Mouse (Mus musculus) urinary bladder, adult 18-20 months (tissue): ENCODE results near the gene Hist1h2bc.
A peak's percentile ranks its signal among the peaks of the same experiment; 100 is the strongest.
"Not testable (repeated sequence)": the region's sequence is repeated elsewhere in the genome, so short reads cannot be mapped to it uniquely, and the experiment has no call there.

Experiments used
- DNase-seq, 2 experiments: peaks; one replicate each; pipeline ENCODE4 v3.0.0; 2022; ENCODE audit warnings: low spot score in 2 of 2, mixed read lengths in 2 of 2

Hist1h2bc gene

GRCm38 (mm10) chr13:23699767-23700166 lies 15.8 kb downstream of the Hist1h2bc start:
- no peak for DNase-seq

DNA sequence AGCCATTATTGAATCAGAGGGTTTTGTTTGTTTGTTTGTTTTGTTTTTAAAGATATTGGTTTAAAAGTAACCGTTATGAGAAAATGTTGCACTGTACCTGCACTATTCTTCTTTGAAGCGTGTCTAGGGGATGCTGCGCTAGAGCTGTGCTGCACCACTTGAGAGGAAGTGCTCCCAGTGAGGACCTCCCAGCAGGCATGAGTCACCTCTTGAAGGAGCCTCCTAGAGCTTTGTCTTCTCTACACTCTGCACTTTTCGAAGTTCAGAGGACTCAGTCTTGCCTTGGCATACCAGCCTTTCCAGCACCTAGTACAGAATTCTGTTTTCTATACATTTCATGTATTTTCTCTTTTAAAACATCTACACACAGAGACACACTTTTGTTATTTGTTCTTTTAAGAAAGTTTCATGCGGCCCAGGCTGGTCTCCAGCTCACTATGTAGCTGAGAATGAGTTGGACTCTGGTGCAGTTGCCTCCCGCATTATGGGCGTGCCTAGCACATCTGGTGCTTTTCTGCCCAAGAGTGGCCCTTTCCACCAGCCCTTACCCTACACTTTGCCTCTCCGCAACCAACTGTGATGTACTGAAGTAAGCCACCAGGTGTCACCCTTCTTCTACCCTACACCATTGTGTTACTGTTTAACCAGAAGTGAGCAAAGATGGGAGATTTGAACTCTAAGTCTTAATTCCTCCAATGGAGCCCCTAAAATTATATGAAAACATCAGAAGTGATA lies 17.0 kb downstream of the Hist1h2bc start:
- peak; percentile 37 to 49 for DNase-seq

DNA sequence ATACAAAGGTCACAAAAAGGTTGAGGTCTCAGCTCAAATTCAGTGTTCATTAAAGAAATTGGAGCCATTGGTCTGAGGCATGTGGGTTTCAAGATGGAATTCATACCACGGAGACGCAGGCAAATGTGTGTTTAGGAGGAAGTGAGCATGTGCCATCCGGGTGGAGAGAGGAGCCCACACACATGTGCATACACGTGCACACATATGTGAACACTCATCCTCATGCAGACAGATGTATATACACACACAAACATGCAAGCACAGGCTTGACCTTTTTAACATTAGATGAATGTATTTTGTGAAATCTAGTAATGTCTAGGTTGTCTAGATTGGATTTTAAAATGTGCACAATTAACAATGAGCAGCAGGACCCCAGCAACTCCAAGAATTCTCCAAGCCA lies 18.2 kb downstream of the Hist1h2bc start:
- DNase-seq: no peak

GRCm38 (mm10) chr13:23702801-23703200 lies 18.8 kb downstream of the Hist1h2bc start:
- not testable (repeated sequence) for DNase-seq

- no peak for DNase-seq
Measured at GRCm38 (mm10) chr13:23705751-23706356, 21.9 kb downstream of the Hist1h2bc start.

- DNase-seq: no peak
Measured at GRCm38 (mm10) chr13:23706771-23707170, 22.8 kb downstream of the Hist1h2bc start.

- DNase-seq: no peak
Measured at GRCm38 (mm10) chr13:23708041-23708440, 24.0 kb downstream of the Hist1h2bc start.

GRCm38 (mm10) chr13:23708654-23709053 lies 24.7 kb downstream of the Hist1h2bc start:
- no peak for DNase-seq

GRCm38 (mm10) chr13:23709714-23710373 lies 25.8 kb downstream of the Hist1h2bc start:
- DNase-seq: no peak

- peak in 1 of 2 experiments; percentile 44 for DNase-seq
Measured at GRCm38 (mm10) chr13:23710374-23711089, 26.5 kb downstream of the Hist1h2bc start, which contains the start of gene Hfe. Hfe (minus strand) TSS chr13:23710854.

DNA sequence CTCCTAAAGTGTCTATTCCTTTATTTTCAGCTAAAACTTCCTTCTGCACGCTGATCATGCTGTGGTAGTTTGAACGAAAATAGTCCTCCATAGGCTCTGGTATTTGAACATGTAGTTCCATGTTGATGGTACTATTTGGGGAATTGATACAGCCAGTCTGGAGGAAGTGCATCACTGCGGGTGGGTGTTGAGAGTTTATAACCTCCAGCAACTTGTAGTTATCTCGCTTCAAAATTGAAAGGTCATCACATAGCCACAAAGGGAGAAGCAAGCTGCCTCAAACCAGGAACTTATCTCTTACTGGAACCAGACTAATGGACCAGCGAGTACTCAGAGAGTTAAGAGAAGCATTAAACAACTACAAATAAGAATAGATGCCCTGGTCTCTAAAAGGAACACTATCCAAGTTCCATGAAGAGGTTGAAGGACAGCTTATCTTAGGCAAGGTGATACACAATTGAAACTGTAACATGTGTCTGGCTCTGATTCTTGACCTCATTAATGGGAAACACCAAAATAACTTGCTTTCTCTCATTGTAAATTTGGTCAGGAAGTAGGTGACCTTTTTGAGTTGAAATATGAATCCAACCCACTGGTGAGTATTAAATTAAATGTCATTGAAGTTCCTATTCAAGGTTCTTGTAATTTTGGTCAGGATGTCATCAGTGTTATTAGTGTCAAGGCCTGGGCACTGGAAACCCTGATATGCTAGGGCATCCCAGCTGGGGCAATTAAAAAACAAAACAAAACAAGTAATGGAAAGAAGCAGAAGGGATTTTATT lies 32.5 kb downstream of the Hist1h2bc start:
- DNase-seq: no peak

DNA sequence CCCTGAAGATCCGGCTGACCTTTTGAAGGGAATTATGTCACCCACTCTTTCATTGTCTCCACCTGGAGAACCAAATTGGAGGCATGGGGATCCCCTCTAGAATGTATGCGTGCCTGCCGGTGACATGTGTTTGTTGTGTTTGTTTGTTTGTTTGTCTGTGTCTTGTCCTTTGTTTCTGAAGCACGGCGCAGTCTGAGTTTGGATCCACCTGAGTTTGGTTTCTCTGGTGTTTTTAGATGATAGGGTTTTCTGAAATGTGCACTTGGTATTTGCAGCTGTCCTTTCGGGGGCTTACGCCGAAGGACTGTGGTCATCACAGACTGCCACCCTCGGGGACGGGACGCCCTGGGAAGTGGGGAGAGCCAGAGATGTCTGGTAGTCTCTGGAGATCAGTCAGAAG lies 33.2 kb downstream of the Hist1h2bc start:
- DNase-seq: no peak

- not testable (repeated sequence) for DNase-seq
Measured at GRCm38 (mm10) chr13:23717593-23718245, 33.7 kb downstream of the Hist1h2bc start.

DNA sequence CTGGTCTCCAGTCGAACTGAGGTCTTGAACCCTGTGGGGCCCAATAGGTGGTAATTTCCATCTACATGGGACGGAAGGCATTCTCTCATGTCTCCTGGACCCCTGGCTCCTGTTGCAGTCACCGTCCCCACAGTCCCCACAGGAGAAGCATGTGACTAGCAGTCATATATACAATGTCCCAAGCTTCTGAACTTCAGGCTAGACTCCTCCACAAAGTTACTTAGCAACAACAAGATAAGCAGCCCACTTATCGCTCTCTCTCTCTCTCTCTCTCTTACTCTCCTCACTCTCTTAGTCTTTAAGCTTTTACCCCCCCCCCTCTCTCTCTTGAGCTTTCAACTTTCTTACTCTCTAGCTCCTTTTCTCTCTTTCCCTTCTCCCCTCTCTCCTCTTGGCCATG lies 40.2 kb downstream of the Hist1h2bc start:
- no peak for DNase-seq

DNA sequence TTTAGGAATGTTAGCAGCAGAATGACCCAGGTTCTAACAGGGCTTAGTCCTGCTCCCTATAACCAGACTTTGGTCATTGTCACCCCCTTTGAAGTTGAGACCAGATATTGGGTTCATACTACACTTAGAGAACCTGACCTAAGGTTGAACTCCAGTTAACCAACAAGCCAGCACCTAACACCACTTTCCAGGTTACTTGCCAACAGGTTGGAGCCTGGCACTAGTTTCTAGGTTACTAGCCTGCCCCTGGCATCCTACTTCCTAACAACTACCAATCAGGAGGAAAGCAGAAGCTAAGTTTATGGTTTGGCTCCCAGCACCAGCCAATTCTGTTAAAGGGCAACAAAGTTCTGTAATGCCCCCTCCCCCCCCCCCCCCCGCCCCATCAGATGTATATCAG lies 41.2 kb downstream of the Hist1h2bc start:
- no peak for DNase-seq

GRCm38 (mm10) chr13:23728472-23729191 lies 44.6 kb downstream of the Hist1h2bc start:
- no peak for DNase-seq

GRCm38 (mm10) chr13:23729192-23729525 lies 45.2 kb downstream of the Hist1h2bc start:
- DNase-seq: no peak

- DNase-seq: no peak
Measured at GRCm38 (mm10) chr13:23729706-23730105, 45.7 kb downstream of the Hist1h2bc start.

- peak in 1 of 2 experiments; percentile 48 for DNase-seq
Measured at GRCm38 (mm10) chr13:23730479-23730878, 46.5 kb downstream of the Hist1h2bc start.

- DNase-seq: no peak
Measured at GRCm38 (mm10) chr13:23732156-23732804, 48.3 kb downstream of the Hist1h2bc start.
